Mouse (Mus musculus) heart, embryonic 11.5 days (tissue): ENCODE measurements around the gene Plekhb1. TPM values are rescaled to one million over a fixed set of nuclear protein-coding genes. Genes with fewer than 3 reads are reported as not detected.

Experiments used
- ATAC-seq: fragments of 200-750 bp; cut with Nextera tagmentation; replicated peaks from 2 replicates; pipeline ENCODE4 v1.8.0; 2017; ENCODE audit warnings: moderate library complexity; ENCODE audit not compliant: insufficient number of reproducible peaks, low FRiP score, low TSS enrichment
- H3K27ac ChIP-seq: fragments of 300-500 bp; sonication (generic); 2 replicates; pipeline ENCODE4 v1.5.1; 2014; ENCODE audit warnings: mild to moderate bottlenecking, low read depth, low read length
- H3K27me3 ChIP-seq: fragments of 300-500 bp; sonication (generic); 2 replicates; pipeline ENCODE4 v1.6.1; 2014; ENCODE audit warnings: mild to moderate bottlenecking, low read length, mixed read lengths; ENCODE audit not compliant: control insufficient read depth, insufficient read depth
- H3K36me3 ChIP-seq: fragments of 300-500 bp; sonication (generic); 2 replicates; pipeline ENCODE4 v1.6.1; 2014; ENCODE audit warnings: mild to moderate bottlenecking, low read length, moderate library complexity, mixed read lengths; ENCODE audit not compliant: control insufficient read depth, insufficient read depth
- H3K4me1 ChIP-seq: fragments of 300-500 bp; sonication (generic); 2 replicates; pipeline ENCODE4 v1.6.1; 2014; ENCODE audit warnings: low read length; ENCODE audit not compliant: control insufficient read depth, insufficient read depth
- H3K4me2 ChIP-seq: fragments of 300-500 bp; sonication (generic); 2 replicates; pipeline ENCODE4 v1.6.1; 2014; ENCODE audit warnings: mild to moderate bottlenecking, moderate library complexity
- H3K4me3 ChIP-seq: fragments of 300-500 bp; sonication (generic); 2 replicates; pipeline ENCODE4 v1.5.1; 2014; ENCODE audit warnings: low read depth, low read length
- H3K9ac ChIP-seq: fragments of 300-500 bp; sonication (generic); 2 replicates; pipeline ENCODE4 v1.6.1; 2014; ENCODE audit warnings: mild to moderate bottlenecking, low read depth, low read length, moderate library complexity
- H3K9me3 ChIP-seq: fragments of 300-500 bp; sonication (generic); replicated peaks from 2 replicates; pipeline ENCODE4 v1.6.1; 2016; ENCODE audit warnings: low read length; ENCODE audit not compliant: control insufficient read depth
- WGBS: fragments of 180-500 bp; shearing (Covaris S2); extraction: QIAGEN DNeasy Blood & Tissue Kit; methylation state at CpG from one replicate; pipeline ENCODE4 v1.1.7; 2014; ENCODE audit not compliant: insufficient replicate concordance; 5-methylcytosine and 5-hydroxymethylcytosine counted together
- polyA plus RNA-seq: library from polyadenylated mRNA; unstranded; fragments of >200 nt; fragmentation: Nextera tagmentation; extraction: Ambion mirVana; gene quantifications from 2 replicates; pipeline ENCODE4 v1.2.1, GENCODE M21; 2014

Plekhb1 gene
- polyA plus RNA-seq, 1 experiment from 2014 or later, result 0.89 TPM

GRCm38 (mm10) chr7:100608910-100609309 lies 53.3 kb downstream of the Plekhb1 start:
- peak overlapping the region; percentile 100 for H3K9ac ChIP-seq

GRCm38 (mm10) chr7:100608130-100608741 lies 54.0 kb downstream of the Plekhb1 start, which contains the start of gene Mrpl48:
Gene Mrpl48 (minus strand): TSS chr7:100608301.
- no peaks in the 10 kb centered on the region for H3K36me3 ChIP-seq
- H3K4me2 ChIP-seq, result peak within 1 kb of the TSS; percentile 84
- H3K4me3 ChIP-seq, result peak within 1 kb of the TSS; percentile 100
- peak within 1 kb of the TSS; percentile 99 for H3K27ac ChIP-seq
- H3K4me1 ChIP-seq, result no peaks in the 10 kb centered on the region
- H3K9me3 ChIP-seq, result no peaks in the 10 kb centered on the region
- peak; percentile 36; the same call in 1 of the 2 replicates for ATAC-seq
- peak within 1 kb of the TSS; percentile 100 for H3K9ac ChIP-seq
- WGBS, result under 1% methylated on average over 43 of the region's 43 CpGs
- no peaks in the 10 kb centered on the region for H3K27me3 ChIP-seq

More at GRCm38 (mm10) chr7:100608910-100609309, 53.3 kb downstream of the Plekhb1 start:
- Histone ChIP-seq H3K36me3 (no peaks in the 10 kb centered on the region), H3K27ac (0 out of 2 replicates have a peak overlapping the region, but pooled peaks have one; percentile 99), H3K4me1 (no peaks in the 10 kb centered on the region), H3K4me3 (peak overlapping the region; percentile 100), H3K9me3 (no peaks in the 10 kb centered on the region), H3K4me2 (peak overlapping the region; percentile 84), H3K27me3 (no peaks in the 10 kb centered on the region)
- no peak for ATAC-seq
- WGBS, result 22% methylated on average over 4 of the region's 4 CpGs

DNA sequence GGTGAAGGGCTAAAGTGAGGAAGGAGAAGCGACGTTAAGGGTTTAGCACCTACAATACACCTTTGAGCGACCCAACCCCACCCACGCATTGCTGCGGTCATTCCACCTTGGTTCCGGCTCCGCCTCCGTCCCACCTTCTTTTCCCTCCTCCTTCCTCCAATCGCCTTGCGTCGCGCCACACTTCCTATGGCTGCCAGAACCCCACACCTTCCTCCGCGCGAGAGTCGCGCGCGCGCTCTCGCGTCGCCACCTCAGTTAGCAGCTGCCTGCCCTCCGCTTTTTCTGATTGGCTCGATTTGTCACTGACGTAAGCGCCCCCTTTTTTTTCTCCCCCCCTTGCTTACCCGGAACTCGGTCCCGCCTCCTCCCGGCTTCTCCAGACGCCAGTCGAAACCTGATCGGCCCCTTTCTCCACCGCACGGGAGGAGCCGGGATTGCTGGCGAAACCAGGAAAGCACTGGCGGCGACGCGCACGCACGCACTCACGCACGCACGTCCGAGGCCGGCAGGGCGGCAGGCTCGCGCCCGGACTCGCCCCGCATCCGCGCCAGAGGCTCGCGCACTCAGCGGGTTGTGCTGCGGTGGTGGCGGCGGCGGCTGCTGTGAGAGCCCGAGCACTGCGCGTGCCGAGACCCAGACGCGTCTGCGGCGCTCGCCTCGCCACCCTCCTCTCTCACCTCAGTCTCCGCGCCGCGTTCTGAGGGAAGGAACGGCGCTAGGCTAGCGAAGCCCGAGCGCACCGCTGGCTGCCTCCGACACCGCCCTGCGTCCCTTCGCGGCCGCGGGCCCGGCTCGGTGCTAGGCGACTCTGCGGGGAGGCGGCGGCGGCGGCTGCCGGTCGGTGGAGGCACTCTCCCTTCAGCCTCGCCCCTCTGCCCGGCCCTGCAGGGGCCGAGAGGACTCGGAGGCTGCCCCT lies 54.7 kb downstream of the Plekhb1 start, which contains the start of gene Rab6a:
Gene Rab6a, plus strand, starts transcription at position 197 of the 916 bp plus-strand sequence.
- peak within 1 kb of the TSS; percentile 84 for H3K4me2 ChIP-seq
- H3K27me3 ChIP-seq, result no peaks in the 10 kb centered on the region
- peak within 1 kb of the TSS; percentile 100 for H3K9ac ChIP-seq
- H3K36me3 ChIP-seq, result no peaks in the 10 kb centered on the region
- ATAC-seq, result peak; percentile 93
- peak within 1 kb of the TSS; percentile 100 for H3K4me3 ChIP-seq
- no peaks in the 10 kb centered on the region for H3K9me3 ChIP-seq
- H3K27ac ChIP-seq, result peak within 1 kb of the TSS; percentile 99
- under 1% methylated on average over 71 of the region's 105 CpGs for WGBS
- no peaks in the 10 kb centered on the region for H3K4me1 ChIP-seq

GRCm38 (mm10) chr7:100600211-100600610 lies 62.0 kb downstream of the Plekhb1 start:
- no peak for ATAC-seq
- 63% methylated on average over 5 of the region's 5 CpGs for WGBS
- Histone ChIP-seq H3K27ac (no peak overlapping the region), H3K4me2 (no peak overlapping the region), H3K27me3 (no peaks in the 10 kb centered on the region), H3K9me3 (no peaks in the 10 kb centered on the region), H3K9ac (no peak overlapping the region), H3K4me3 (no peak overlapping the region), H3K36me3 (no peaks in the 10 kb centered on the region), H3K4me1 (no peaks in the 10 kb centered on the region)

- H3K27ac ChIP-seq, result no peak overlapping the region
- H3K9me3 ChIP-seq, result no peaks in the 10 kb centered on the region
- H3K4me2 ChIP-seq, result no peak overlapping the region
- no peak overlapping the region for H3K9ac ChIP-seq
- no peak for ATAC-seq
- no peak overlapping the region for H3K4me3 ChIP-seq
- H3K36me3 ChIP-seq, result no peaks in the 10 kb centered on the region
- H3K27me3 ChIP-seq, result no peaks in the 10 kb centered on the region
- H3K4me1 ChIP-seq, result no peaks in the 10 kb centered on the region
Measured at GRCm38 (mm10) chr7:100593349-100593748, 68.9 kb downstream of the Plekhb1 start.

Other genes with a start within 250 kb of the Plekhb1 start
- gene Ucp3, start 189.4 kb downstream of the Plekhb1 start, polyA plus RNA-seq, result not detected in 2 replicates
- gene Ucp2, start 169.1 kb downstream of the Plekhb1 start, polyA plus RNA-seq, result 216 and 245 TPM in 2 replicates
- gene Dnajb13, start 147.5 kb downstream of the Plekhb1 start, polyA plus RNA-seq, result 0.19 and 0.21 TPM in 2 replicates
- 24.4 and 27.0 TPM in 2 replicates for gene Coa4, start 125.3 kb downstream of the Plekhb1 start, polyA plus RNA-seq
- 115 and 128 TPM in 2 replicates for gene Rab6a, start 55.0 kb downstream of the Plekhb1 start, polyA plus RNA-seq
- gene Mrpl48, start 54.1 kb downstream of the Plekhb1 start, polyA plus RNA-seq, result 76.9 and 77.3 TPM in 2 replicates
- 28.1 and 34.9 TPM in 2 replicates for gene Fam168a, start 44.2 kb upstream of the Plekhb1 start, polyA plus RNA-seq
- gene Relt, start 201.0 kb upstream of the Plekhb1 start, polyA plus RNA-seq, result 2.3 and 3.0 TPM in 2 replicates